Mouse (Mus musculus): Measurements from ENCODE around the gene Tbck. TPM values are rescaled to one million over a fixed set of nuclear protein-coding genes. Genes with fewer than 3 reads are reported as not detected.

Gene Tbck
- polyA plus RNA-seq, 1 experiment: 8.4 TPM

- Histone ChIP-seq H3K27ac (ENCODE audit: insufficient read depth, low read depth, low read length) (no peak overlapping the region), H3K27me3 (replicated peaks; ENCODE audit: control insufficient read depth, insufficient read depth, low read length) (no peaks in the 10 kb centered on the region), H3K4me1 (ENCODE audit: control insufficient read depth, insufficient read depth, low read length) (peaks cover 9% of the 10 kb centered on the region), H3K4me3 (ENCODE audit: insufficient read depth, low read depth, low read length) (no peak overlapping the region), H3K36me3 (ENCODE audit: control insufficient read depth, insufficient read depth, low read length) (peaks cover 3% of the 10 kb centered on the region; the same call in 1 of the 2 replicates)
- no peak for DNase-seq
- WGBS: 86% methylated on average over 16 of the region's 16 CpGs
- TF ChIP-seq POLR2A (IDR thresholded peaks at IDR 0.05; ENCODE audit: low read depth, low read length): no peak
Observed at GRCm38 (mm10) chr3:132887074-132887848, 203.3 kb downstream of the Tbck start.

Other genes starting within 250 kb of the Tbck start
- gene Gimd1, start 54.3 kb upstream of the Tbck start, polyA plus RNA-seq (2012; rRNA removed): 0.16 TPM in 1 of 2 replicates, not detected in the other
- gene Aimp1, start 226 bp downstream of the Tbck start, polyA plus RNA-seq (2012; rRNA removed): 11.1 and 18.0 TPM in 2 replicates

All from kidney, adult 2 months (tissue).